Mouse (Mus musculus): ENCODE results near the gene Accsl.
A peak's percentile ranks its signal among the peaks of the same experiment; 100 is the strongest.

Gene Accsl

DNA sequence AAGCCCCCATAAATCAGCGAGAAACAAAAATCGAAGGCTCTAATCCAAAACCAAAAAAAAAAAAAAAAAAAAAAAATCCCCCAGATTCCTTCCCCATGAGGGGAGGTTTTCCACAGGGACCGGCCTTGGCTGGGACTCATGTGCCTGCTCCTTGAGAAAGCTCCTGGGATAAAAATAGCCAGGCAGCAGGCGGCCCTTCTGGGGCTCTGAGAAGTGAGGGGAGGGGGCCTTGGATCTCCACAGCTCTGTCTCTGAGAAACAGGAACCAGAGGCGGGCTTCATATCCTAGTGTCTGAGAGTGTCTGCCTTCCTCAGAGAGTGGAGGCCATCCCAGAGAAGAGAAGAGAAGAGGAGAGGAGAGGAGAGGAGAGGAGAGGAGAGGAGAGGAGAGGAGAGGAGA lies 8.0 kb upstream of the Accsl start:
- DNase-seq (ENCODE audit: extremely low read depth, insufficient read length, low spot score), result no peak

DNA sequence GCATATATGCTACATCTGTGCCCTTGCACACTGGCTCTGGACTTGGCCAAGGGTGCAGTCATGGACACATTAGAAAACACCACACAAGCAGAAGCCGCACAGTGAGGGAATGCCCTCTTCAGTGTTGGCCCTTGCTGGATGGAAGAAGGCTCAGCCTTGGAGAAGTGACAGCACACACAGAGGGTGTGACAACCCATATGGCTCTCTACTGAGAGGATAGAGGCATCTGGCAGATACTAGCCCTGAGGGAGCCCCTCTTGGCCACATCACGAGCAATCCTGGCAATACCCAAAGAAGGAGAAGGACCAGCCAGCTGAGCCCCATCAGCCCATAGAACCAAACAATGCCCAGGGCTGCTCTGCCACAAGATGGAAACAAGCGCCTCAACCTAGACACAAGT lies 5.6 kb upstream of the Accsl start:
- DNase-seq (ENCODE audit: extremely low read depth, insufficient read length, low spot score), result no peak

DNA sequence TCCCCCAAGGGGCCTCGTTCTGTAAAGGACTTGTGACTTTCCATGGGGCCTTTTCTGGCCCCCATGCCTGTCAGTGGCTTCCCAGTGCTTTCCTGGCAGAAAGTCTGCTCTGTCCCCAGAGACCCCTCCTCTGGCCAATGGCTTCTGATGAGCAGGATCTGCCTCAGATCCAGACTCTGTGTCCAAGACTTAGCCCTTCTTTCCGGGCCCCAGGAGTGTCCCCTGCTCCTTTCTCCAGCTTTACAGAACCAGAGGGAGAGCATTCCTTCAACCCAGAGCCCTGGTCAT lies 5.2 kb upstream of the Accsl start:
- DNase-seq (ENCODE audit: extremely low read depth, insufficient read length, low spot score), result no peak

- no peak for DNase-seq (ENCODE audit: extremely low read depth, insufficient read length, low spot score)
Measured at GRCm38 (mm10) chr2:93873449-93874226, 4.7 kb upstream of the Accsl start.

DNA sequence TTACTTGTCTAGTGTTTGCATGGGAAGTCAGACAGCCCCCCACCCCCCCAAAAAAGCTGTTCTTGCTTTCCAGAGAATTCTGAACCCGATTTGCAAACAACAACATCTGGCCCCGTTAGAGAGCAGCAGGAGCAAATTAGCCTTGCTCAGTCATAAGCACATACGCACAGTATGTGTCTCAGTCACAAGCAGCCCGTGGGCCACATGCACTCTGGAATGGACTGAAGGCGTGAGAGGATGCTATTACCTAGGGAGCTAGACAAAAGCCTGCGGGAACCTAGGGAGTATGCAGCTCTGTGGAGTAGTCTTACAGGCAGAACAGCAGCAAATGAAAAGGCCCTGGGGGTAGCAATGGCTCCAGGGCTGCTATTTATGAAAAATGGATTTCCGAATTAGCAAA lies 3.3 kb upstream of the Accsl start:
- no peak for DNase-seq (ENCODE audit: extremely low read depth, insufficient read length, low spot score)

GRCm38 (mm10) chr2:93871411-93871925 lies 2.5 kb upstream of the Accsl start:
- no peak for DNase-seq (ENCODE audit: extremely low read depth, insufficient read length, low spot score)

GRCm38 (mm10) chr2:93870842-93871241 lies 1.9 kb upstream of the Accsl start:
- peak; percentile 53 for DNase-seq (ENCODE audit: extremely low read depth, insufficient read length, low spot score)

- no peak for DNase-seq (ENCODE audit: extremely low read depth, insufficient read length, low spot score)
Measured at GRCm38 (mm10) chr2:93868566-93868965, 391 bp downstream of the Accsl start.

- DNase-seq (ENCODE audit: extremely low read depth, insufficient read length, low spot score), result no peak
Measured at GRCm38 (mm10) chr2:93863229-93863628, 5.7 kb downstream of the Accsl start.

- DNase-seq (ENCODE audit: extremely low read depth, insufficient read length, low spot score), result no peak
Measured at GRCm38 (mm10) chr2:93858845-93859244, 10.1 kb downstream of the Accsl start.

DNA sequence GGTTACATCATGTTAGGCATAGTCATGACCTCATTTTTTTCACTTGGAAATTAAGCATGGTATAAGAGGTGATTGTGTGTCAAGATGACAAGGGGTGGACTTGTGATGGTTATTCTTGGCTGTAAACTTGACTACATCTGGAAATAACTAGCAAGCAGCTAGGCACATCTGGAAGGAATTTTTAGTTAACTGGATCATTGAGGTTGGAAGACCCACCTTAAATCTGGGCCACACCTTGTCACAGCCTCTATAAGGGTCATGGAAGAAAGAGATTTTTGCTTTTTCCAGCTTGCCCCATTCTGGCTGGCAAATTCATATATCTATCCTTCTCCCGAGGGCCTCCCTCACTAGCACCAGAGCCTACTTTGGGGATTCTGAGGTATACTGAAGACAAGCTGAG lies 17.7 kb downstream of the Accsl start:
- no peak for DNase-seq (ENCODE audit: extremely low read depth, insufficient read length, low spot score)

GRCm38 (mm10) chr2:93850317-93850944 lies 18.5 kb downstream of the Accsl start:
- no peak for DNase-seq (ENCODE audit: extremely low read depth, insufficient read length, low spot score)

DNA sequence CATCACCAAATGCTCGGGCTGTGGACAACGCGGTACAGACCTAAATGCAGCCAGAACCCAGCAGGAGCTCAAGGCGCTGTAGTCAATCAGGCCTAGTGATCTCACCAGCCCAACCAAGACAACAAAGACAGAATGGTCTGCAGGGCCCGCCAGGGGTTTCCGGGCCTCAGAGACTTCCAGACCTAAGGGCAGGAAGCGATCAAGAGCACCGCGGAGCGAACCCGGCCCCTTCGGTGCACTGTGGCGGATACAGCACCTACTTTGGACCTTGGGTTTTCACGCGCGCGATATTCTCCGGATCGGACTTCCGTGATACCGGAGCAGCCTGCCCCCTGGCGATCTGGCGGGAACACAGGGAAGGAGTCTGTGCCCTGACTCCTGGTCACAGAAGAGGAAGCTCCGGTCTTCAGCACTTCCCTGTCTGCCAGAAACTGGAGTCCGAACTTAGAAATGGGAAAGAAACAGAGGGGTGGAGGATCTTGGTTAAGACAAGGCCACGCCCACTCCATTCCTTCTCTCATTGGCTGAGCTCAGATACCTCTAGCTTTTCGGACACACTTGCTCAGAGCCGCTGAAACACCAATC lies 19.4 kb downstream of the Accsl start, which contains the start of gene Accs:
Gene Accs (minus strand): TSS at position 439 of the 585 bp plus-strand sequence.
- peak; percentile 88 for DNase-seq (ENCODE audit: extremely low read depth, insufficient read length, low spot score)

DNA sequence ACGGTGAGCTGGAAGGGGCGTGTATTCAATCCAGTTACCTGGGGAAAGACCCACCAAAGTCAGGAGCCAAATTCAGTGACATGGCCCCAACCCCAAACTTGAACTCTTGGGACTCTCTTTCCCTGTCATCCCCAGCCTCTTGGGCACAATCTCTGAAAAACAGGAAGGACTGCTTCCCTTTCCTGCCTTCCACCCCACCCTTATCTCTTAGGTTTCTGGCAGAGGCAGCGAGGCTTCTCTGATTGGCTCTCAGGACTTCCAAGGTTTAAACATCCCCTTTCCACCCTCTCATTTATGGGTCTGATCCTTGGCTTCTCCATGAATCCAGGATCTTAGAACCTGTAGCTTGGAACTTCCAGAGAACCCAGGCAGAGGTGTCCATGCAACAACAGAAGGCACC lies 27.6 kb downstream of the Accsl start:
- DNase-seq (ENCODE audit: extremely low read depth, insufficient read length, low spot score), result no peak

DNA sequence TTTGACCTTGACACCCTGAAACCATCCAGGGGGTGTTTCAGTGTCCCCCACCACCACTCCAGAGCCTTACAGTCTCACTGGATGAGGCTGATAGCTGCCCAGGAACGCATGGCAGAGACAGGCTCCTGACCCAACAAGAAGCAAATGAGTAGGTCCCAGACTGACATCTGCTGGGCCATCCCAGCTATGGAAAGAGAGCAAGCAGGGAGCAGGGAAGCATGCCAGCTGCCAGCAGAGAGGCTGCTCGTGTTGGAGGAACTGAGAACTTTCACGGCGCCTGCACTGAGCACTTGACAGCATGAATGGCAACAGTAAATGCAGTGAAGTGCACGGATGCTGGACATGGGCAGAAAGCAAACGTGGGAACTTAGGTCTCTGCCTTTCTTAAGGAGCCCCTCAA lies 28.8 kb downstream of the Accsl start:
- no peak for DNase-seq (ENCODE audit: extremely low read depth, insufficient read length, low spot score)

DNA sequence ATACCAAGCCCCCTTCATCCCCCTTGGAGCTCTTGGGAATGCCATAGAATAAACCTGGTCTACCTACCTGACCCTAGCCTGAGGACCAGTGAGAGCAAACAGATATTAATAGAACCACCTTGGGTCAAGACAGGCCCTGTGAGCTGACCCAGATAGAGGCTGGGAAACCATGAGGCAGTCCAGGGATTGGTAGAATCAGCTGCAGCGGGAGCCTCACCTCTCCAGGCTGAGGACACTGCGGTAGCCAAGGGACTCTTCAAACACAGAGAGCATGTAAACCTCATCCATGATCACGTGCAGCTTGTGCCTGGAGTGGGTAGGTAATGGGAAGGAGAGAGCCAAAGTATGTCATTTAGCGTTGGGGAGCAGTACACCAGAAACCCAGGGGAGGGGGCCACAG lies 30.0 kb downstream of the Accsl start:
- DNase-seq (ENCODE audit: extremely low read depth, insufficient read length, low spot score), result no peak

DNA sequence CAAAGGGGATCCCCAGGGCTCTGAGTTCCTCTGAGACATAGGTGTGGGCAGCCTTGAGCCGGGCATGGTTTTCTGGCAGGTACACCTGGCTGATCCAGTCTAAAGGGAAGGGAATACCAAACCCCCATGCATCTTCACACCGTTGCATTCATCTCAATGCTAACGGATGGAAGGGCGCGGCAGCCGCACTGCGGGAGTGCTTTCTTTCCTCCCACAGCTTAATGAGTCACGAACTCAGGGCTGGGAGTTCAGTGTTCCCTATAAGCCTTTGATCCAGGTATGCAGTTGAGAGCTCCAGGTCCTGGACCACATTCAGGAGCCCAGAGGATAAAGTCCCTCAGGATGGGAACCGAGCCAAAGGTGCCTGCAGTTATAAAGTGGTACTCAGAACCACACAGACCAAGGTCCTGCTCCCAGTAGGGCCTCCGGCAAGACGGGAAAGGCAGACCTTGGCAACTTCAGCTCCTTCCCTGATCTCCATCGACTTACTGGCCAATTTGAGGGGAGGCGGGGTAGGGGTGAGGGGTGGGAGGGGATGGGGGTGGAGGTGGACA lies 32.6 kb downstream of the Accsl start:
- no peak for DNase-seq (ENCODE audit: extremely low read depth, insufficient read length, low spot score)

DNA sequence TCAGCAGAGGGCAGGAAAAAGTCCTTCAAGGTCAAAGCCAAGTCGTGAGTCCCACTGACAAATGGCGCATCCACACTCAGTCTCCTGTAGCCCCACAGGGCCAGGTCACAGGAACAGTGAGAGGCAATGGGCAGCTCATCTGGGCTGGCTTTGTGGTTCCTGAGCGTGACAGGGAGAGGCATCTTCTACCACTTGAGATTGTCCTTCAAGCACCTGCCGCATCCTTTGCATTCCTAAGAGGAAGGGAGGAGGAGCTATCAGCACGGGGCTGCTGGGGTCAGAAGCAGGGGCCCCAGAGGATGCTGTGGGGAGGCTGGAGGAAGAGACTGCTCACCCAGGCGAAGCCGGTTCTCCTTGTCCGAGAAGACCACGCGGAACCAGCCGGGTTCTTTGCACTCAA lies 33.4 kb downstream of the Accsl start:
- DNase-seq (ENCODE audit: extremely low read depth, insufficient read length, low spot score), result no peak

DNA sequence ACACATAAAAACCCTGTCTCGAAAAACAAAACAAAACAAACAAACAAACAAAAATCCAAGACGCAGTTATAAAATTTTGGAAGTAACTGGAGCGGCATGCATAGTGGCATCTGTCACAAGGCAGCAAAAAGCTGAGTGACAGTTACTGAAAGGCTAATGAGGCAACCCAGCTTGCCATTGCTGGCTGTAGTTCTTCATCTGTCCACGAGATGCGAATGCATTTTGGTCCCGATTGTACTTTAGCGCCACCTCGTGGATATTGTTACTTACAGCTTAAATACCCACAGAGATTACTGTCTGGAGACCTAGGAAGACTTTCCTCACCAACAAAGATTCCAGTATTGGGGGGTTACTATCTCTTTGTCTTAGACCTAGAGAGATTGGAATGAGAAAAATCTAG lies 45.4 kb downstream of the Accsl start:
- DNase-seq (ENCODE audit: extremely low read depth, insufficient read length, low spot score), result peak; percentile 66

- DNase-seq (ENCODE audit: extremely low read depth, insufficient read length, low spot score), result peak; percentile 79
Measured at GRCm38 (mm10) chr2:93822045-93822749, 46.8 kb downstream of the Accsl start, which contains the start of gene Ext2. Ext2 (minus strand) TSS chr2:93822568.

DNA sequence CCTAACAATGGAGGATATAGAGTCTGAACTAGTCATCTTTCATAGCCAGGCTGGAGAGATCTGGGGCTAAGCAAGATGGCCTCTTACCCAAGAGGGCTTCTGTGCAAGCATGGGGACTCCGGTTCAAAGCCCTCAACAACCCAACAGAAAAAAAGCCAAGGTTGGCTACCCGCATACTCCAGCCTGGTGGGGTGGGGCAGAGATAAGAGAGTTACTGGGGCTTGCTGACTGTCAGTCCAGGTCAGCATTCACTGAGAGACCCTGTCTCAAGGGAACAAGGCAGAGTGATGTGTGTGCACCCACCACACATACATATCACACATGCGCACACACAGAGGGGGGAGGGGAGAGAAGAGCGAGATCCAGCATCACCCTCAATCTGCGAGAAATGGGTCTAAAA lies 51.2 kb downstream of the Accsl start:
- DNase-seq (ENCODE audit: extremely low read depth, insufficient read length, low spot score), result no peak

All from 3134 (cell line).